In genomic region chr17:46458439-46458838, GRCm38 (mm10) we compare ENCODE assay signal across 30 mouse cellular contexts. TPM values are rescaled to one million over a fixed set of nuclear protein-coding genes. Genes with fewer than 3 reads are reported as not detected.
DNase-seq lines count a peak whose midpoint lies in the region; ATAC-seq and TF ChIP-seq lines count a peak whose summit lies in the region.
"Had no signal": no experiment of that assay in that cellular context is flagged by ENCODE, and none has a peak within 500 bp of the region (broad histone marks: within the 10 kb centered on the region; RNA-seq: fewer than 3 reads in every experiment).

No protein-coding gene starts in this region.

- peak overlapping the region; percentile 74 for H3K27ac ChIP-seq in heart, embryonic 13.5 days (replicated peaks)
- H3K27ac ChIP-seq in thymus, adult 2 months (ENCODE audit: control insufficient read depth, insufficient read depth, low read length) = no peak overlapping the region
- H3K27ac ChIP-seq: embryonic facial prominence, embryonic 12.5 days; gastrocnemius, adult 2 months; hindbrain, embryonic 13.5 days; limb, embryonic 12.5 days; liver, embryonic 15.5 days; lung, embryonic 15.5 days; macrophage; neural tube, embryonic 15.5 days; stomach, embryonic 15.5 days had no signal

- no peak overlapping the region for H3K4me3 ChIP-seq in heart, embryonic 13.5 days
- no peak overlapping the region for H3K4me3 ChIP-seq in thymus, adult 2 months (ENCODE audit: control insufficient read depth, insufficient read depth, low read length)
- H3K4me3 ChIP-seq: embryonic facial prominence, embryonic 12.5 days; gastrocnemius, adult 2 months; hindbrain, embryonic 13.5 days; limb, embryonic 12.5 days; liver, embryonic 15.5 days; lung, embryonic 15.5 days; neural tube, embryonic 15.5 days; stomach, embryonic 15.5 days had no signal

- TF ChIP-seq CTCF in thymus, adult 2 months (IDR thresholded peaks at IDR 0.05; ENCODE audit: borderline replicate concordance, control insufficient read depth, extremely low read depth, insufficient read depth, low read length, poor library complexity) = no peak

- no peak overlapping the region for H3K9ac ChIP-seq in heart, embryonic 13.5 days
- H3K9ac ChIP-seq: embryonic facial prominence, embryonic 12.5 days; hindbrain, embryonic 13.5 days; limb, embryonic 12.5 days; liver, embryonic 15.5 days; lung, embryonic 15.5 days; neural tube, embryonic 15.5 days; stomach, embryonic 15.5 days had no signal

- peaks cover 92% of the 10 kb centered on the region for H3K27me3 ChIP-seq in heart, embryonic 13.5 days (replicated peaks)
- H3K27me3 ChIP-seq in thymus, adult 2 months (ENCODE audit: control insufficient read depth, insufficient read depth, low read length) = peaks cover 20% of the 10 kb centered on the region; the same call in 1 of the 2 replicates

- H3K4me1 ChIP-seq in heart, embryonic 13.5 days = peaks cover 60% of the 10 kb centered on the region
- H3K4me1 ChIP-seq in thymus, adult 2 months (replicated peaks; ENCODE audit: control insufficient read depth, insufficient read depth, low read length) = peaks cover 7% of the 10 kb centered on the region; the same call in 1 of the 2 replicates

- H3K4me2 ChIP-seq in heart, embryonic 13.5 days = peak overlapping the region; percentile 37
- H3K4me2 ChIP-seq: embryonic facial prominence, embryonic 12.5 days; hindbrain, embryonic 13.5 days; limb, embryonic 12.5 days; liver, embryonic 15.5 days; lung, embryonic 15.5 days; neural tube, embryonic 15.5 days; stomach, embryonic 15.5 days had no signal

- intact Hi-C loops in heart, postnatal 36 days (cut with DNase I) = no loop called here
- intact Hi-C loops in heart, postnatal 10 days (cut with DNase I) = no loop called here

- no peaks in the 10 kb centered on the region for H3K36me3 ChIP-seq in heart, embryonic 13.5 days
- no peaks in the 10 kb centered on the region for H3K36me3 ChIP-seq in thymus, adult 2 months (ENCODE audit: control insufficient read depth, insufficient read depth, low read length)
- H3K36me3 ChIP-seq: embryonic facial prominence, embryonic 12.5 days; limb, embryonic 12.5 days; liver, embryonic 15.5 days; lung, embryonic 15.5 days; stomach, embryonic 15.5 days had no signal

- 17% methylated on average over 3 of the region's 3 CpGs for WGBS in heart, embryonic 13.5 days
- 51% methylated on average over 3 of the region's 3 CpGs for WGBS in thymus, adult 2 months

- TF ChIP-seq POLR2A in thymus, adult 2 months (IDR thresholded peaks at IDR 0.05; ENCODE audit: control insufficient read depth, extremely low read depth, insufficient read depth, low read length, poor library complexity) = no peak

- peak; percentile 22; the same call in 1 of the 2 replicates for ATAC-seq in heart, embryonic 13.5 days (ENCODE audit: extremely low read depth, insufficient number of reproducible peaks, low FRiP score, low TSS enrichment)
- ATAC-seq: forebrain, embryonic 14.5 days; intestine, postnatal 0 days; Patski had no signal

- DNase-seq in heart, adult 11 months = peak; percentile 93
- DNase-seq in heart, postnatal 36 days = no peak
- DNase-seq in ZHBTc4 (ENCODE audit: low read depth, low spot score) = peak; percentile 67
- peak; percentile 61 to 62 for DNase-seq in heart, postnatal 10 days
- DNase-seq in left cerebral cortex, adult 8-10 months (ENCODE audit: low spot score in 2 of 2) = no peak
- no peak for DNase-seq in thymus, adult 2 months
- DNase-seq in frontal cortex, postnatal 10 days (ENCODE audit: low spot score in 2 of 2) = no peak
- DNase-seq: cerebellum, adult 11 months; right cerebral cortex, postnatal 25 days had no signal

- no peaks in the 10 kb centered on the region for H3K9me3 ChIP-seq in heart, embryonic 13.5 days
- H3K9me3 ChIP-seq: embryonic facial prominence, embryonic 12.5 days; hindbrain, embryonic 13.5 days; limb, embryonic 12.5 days; liver, embryonic 15.5 days; lung, embryonic 15.5 days; neural tube, embryonic 15.5 days; stomach, embryonic 15.5 days had no signal

RNA-seq across cellular contexts. Expression of gene Slc22a7, which starts 20.2 kb away (rescaled TPM):
- not detected for total RNA-seq in heart, postnatal 36 days (2021)
- not detected in 2 replicates for polyA plus RNA-seq in heart, embryonic 13.5 days (2015; fragmentation: Nextera tagmentation; extraction: Ambion mirVana)
- not detected for total RNA-seq in heart, postnatal 10 days (2021)
- total RNA-seq in left cerebral cortex, adult 8-10 months (2022) = under 1 TPM; 0.53 to 0.78 (median 0.66) TPM
- 1.2 and 3.3 TPM in 2 replicates for polyA plus RNA-seq in thymus, adult 2 months (2012; rRNA removed)
- total RNA-seq: CH12.LX; gastrocnemius, adult 2 months; heart, postnatal 14 days; MEL had no signal
- polyA plus RNA-seq: C2C12; embryonic facial prominence, embryonic 12.5 days; forebrain, embryonic 14.5 days; hindbrain, embryonic 13.5 days; intestine, postnatal 0 days; large intestine, adult 2 months; limb, embryonic 12.5 days; liver, embryonic 15.5 days; macrophage; midbrain, embryonic 14.5 days; neural tube, embryonic 15.5 days; Patski; stomach, embryonic 15.5 days; urinary bladder, adult 2 months had no signal

RNA-seq across cellular contexts. Expression of gene Ttbk1, which starts 29.0 kb away (rescaled TPM):
- total RNA-seq in heart, postnatal 36 days (2021) = under 1 TPM; 0.19 TPM
- 0.10 and 0.12 TPM in 2 replicates for polyA plus RNA-seq in heart, embryonic 13.5 days (2015; fragmentation: Nextera tagmentation; extraction: Ambion mirVana)
- under 1 TPM; 0.40 to 0.48 TPM for total RNA-seq in heart, postnatal 10 days (2021)
- 100 to 1,000 TPM; 110 to 125 (median 119) TPM for total RNA-seq in left cerebral cortex, adult 8-10 months (2022)
- 1.0 and 1.1 TPM in 2 replicates for polyA plus RNA-seq in thymus, adult 2 months (2012; rRNA removed)
- total RNA-seq: MEL had no signal
- polyA plus RNA-seq: macrophage had no signal

RNA-seq across cellular contexts. Expression of gene Crip3, which starts 29.7 kb away (rescaled TPM):
- total RNA-seq in heart, postnatal 36 days (2021) = 1 to 10 TPM in 1 of 2 experiments, not detected in 1; 1.2 TPM
- 1.2 TPM in 2 replicates for polyA plus RNA-seq in heart, embryonic 13.5 days (2015; fragmentation: Nextera tagmentation; extraction: Ambion mirVana)
- under 1 TPM in 1 of 2 experiments, not detected in 1; 0.26 TPM for total RNA-seq in heart, postnatal 10 days (2021)
- total RNA-seq in left cerebral cortex, adult 8-10 months (2022) = 1 to 10 TPM; 2.0 to 3.0 (median 2.5) TPM
- polyA plus RNA-seq in thymus, adult 2 months (2012; rRNA removed) = 348 and 429 TPM in 2 replicates
- total RNA-seq: CH12.LX; liver, adult 2 months; MEL had no signal
- polyA plus RNA-seq: C2C12; liver, embryonic 15.5 days; macrophage; Patski had no signal

RNA-seq across cellular contexts. Expression of gene Dnph1, which starts 38.1 kb away (rescaled TPM):
- total RNA-seq in heart, postnatal 36 days (2021) = 1 to 10 TPM in 1 of 2 experiments, under 1 TPM in 1; 0.89 to 2.2 TPM
- 24.7 and 32.5 TPM in 2 replicates for polyA plus RNA-seq in heart, embryonic 13.5 days (2015; fragmentation: Nextera tagmentation; extraction: Ambion mirVana)
- 1 to 10 TPM; 3.7 to 4.0 TPM for total RNA-seq in heart, postnatal 10 days (2021)
- total RNA-seq in left cerebral cortex, adult 8-10 months (2022) = 1 to 10 TPM; 3.0 to 5.4 (median 4.8) TPM
- polyA plus RNA-seq in thymus, adult 2 months (2012; rRNA removed) = 14.0 and 17.7 TPM in 2 replicates

Comparison
In these comparisons a context has a peak if more than half of its experiments do, and no peak if none do; other contexts are left out.
1. DNase-seq: peak in heart, adult 11 months (single experiment), ZHBTc4 (single experiment) and heart, postnatal 10 days (2 of 2); none in heart, postnatal 36 days (0 of 2), left cerebral cortex, adult 8-10 months (0 of 2), thymus, adult 2 months (single experiment) and frontal cortex, postnatal 10 days (0 of 2).
2. RNA of gene Ttbk1, which starts 29.0 kb away (total RNA-seq): 110 to 125 TPM in left cerebral cortex, adult 8-10 months; 0.40 to 0.48 TPM in heart, postnatal 10 days and 0.19 TPM in heart, postnatal 36 days; every median in the first group is over 10 times any median in the second.